Mouse (Mus musculus) heart, adult 11 months (tissue): ENCODE results near the gene Rhbdd2.

Experiments
- DNase-seq: peaks from one replicate; pipeline ENCODE4 v3.0.0; 2022

The Rhbdd2 gene

GRCm38 (mm10) chr5:135646038-135646437 lies 13.6 kb downstream of the Rhbdd2 start:
- no peak for DNase-seq

- DNase-seq = no peak
These were observed 16.3 kb downstream of the Rhbdd2 start for GRCm38 (mm10) chr5:135648461-135649308.

GRCm38 (mm10) chr5:135649309-135649633 lies 16.9 kb downstream of the Rhbdd2 start:
- no peak for DNase-seq

GRCm38 (mm10) chr5:135651536-135651935 lies 19.1 kb downstream of the Rhbdd2 start:
- no peak for DNase-seq

- no peak for DNase-seq
These were observed 20.8 kb downstream of the Rhbdd2 start for GRCm38 (mm10) chr5:135653209-135653608.

- DNase-seq = peak; percentile 94
These were observed 23.6 kb downstream of the Rhbdd2 start for GRCm38 (mm10) chr5:135656046-135656445.

GRCm38 (mm10) chr5:135657128-135657527 lies 24.7 kb downstream of the Rhbdd2 start:
- DNase-seq = no peak

GRCm38 (mm10) chr5:135657703-135658373 lies 25.4 kb downstream of the Rhbdd2 start:
- DNase-seq = no peak

GRCm38 (mm10) chr5:135659956-135660355 lies 27.5 kb downstream of the Rhbdd2 start:
- DNase-seq = peak; percentile 94

- no peak for DNase-seq
These were observed 28.1 kb downstream of the Rhbdd2 start for GRCm38 (mm10) chr5:135660535-135660934.

GRCm38 (mm10) chr5:135666890-135667289 lies 34.5 kb downstream of the Rhbdd2 start:
- no peak for DNase-seq

- DNase-seq = no peak
These were observed 35.7 kb downstream of the Rhbdd2 start for GRCm38 (mm10) chr5:135668071-135668470.

GRCm38 (mm10) chr5:135669741-135670275 lies 37.4 kb downstream of the Rhbdd2 start, which contains the start of gene Por:
TSS of gene Por (plus strand) at chr5:135670033.
- peak; percentile 93 for DNase-seq

GRCm38 (mm10) chr5:135670881-135671280 lies 38.5 kb downstream of the Rhbdd2 start:
- DNase-seq = no peak

- DNase-seq = peak; percentile 92
These were observed 40.1 kb downstream of the Rhbdd2 start for GRCm38 (mm10) chr5:135672509-135672908.

GRCm38 (mm10) chr5:135672980-135673379 lies 40.6 kb downstream of the Rhbdd2 start:
- peak; percentile 99 for DNase-seq

- no peak for DNase-seq
These were observed 41.9 kb downstream of the Rhbdd2 start for GRCm38 (mm10) chr5:135674349-135674775.

- DNase-seq = peak; percentile 99
These were observed 42.4 kb downstream of the Rhbdd2 start for GRCm38 (mm10) chr5:135674821-135675220.

- no peak for DNase-seq
These were observed 44.3 kb downstream of the Rhbdd2 start for GRCm38 (mm10) chr5:135676696-135677095.

GRCm38 (mm10) chr5:135677251-135677650 lies 44.8 kb downstream of the Rhbdd2 start:
- no peak for DNase-seq

GRCm38 (mm10) chr5:135678481-135678880 lies 46.1 kb downstream of the Rhbdd2 start:
- no peak for DNase-seq

GRCm38 (mm10) chr5:135680967-135681545 lies 48.6 kb downstream of the Rhbdd2 start:
- no peak for DNase-seq

- DNase-seq = no peak
These were observed 49.6 kb downstream of the Rhbdd2 start for GRCm38 (mm10) chr5:135682009-135682408.
